Mouse (Mus musculus) cerebellum, adult 11 months (tissue): ENCODE measurements at regions not wholly inside any gene's neighbourhood (a gene's known extent, or its start where the extent isn't known, plus 50 kb on each side); places are given as distances from the start of the nearest gene placed in this dataset.
"Not testable (repeated sequence)": the region's sequence is repeated elsewhere in the genome, so short reads cannot be mapped to it uniquely, and the experiment has no call there.

Source experiments
- DNase-seq: peaks from one replicate; pipeline ENCODE4 v3.0.0; 2022

DNA sequence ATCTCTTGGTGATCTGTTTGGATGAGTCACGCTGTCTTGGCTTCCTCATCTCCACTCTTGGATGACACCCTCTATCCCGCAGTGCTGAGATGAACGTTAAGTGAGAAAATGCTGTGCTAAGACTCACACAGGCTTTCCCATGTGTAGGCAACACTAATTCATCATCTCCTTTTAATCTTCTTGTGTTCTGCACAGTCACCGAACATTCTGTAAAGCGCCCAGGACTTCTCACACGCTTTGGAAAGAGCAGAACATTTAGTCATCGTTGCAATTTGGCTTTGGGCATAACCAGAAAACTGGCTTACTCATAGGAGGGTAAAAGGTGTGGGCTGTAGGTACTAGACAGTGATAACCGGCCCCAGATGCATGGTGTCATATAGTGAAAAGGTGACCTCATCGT is 94.9 kb downstream of the Plppr4 start:
- no peak for DNase-seq

DNA sequence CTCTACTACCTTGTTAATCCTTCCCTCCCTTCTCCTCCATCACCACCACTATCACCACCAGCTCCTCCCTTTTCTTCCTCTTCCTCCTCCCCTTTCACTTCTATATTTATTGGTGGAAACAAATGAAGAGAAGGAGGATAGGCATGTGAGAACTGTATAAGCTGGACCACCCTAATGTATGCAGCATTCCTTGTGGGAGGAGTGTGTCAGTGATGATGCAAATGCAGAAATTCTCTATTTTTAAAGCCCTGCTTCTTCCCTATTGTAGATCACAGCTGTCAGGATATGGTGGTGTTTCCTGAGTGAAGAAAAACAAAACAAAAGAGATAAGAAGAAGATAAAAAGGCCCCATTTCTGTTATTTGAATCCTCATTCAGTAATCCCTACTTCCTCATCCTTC is 112.8 kb downstream of the Plppr4 start:
- DNase-seq = no peak

DNA sequence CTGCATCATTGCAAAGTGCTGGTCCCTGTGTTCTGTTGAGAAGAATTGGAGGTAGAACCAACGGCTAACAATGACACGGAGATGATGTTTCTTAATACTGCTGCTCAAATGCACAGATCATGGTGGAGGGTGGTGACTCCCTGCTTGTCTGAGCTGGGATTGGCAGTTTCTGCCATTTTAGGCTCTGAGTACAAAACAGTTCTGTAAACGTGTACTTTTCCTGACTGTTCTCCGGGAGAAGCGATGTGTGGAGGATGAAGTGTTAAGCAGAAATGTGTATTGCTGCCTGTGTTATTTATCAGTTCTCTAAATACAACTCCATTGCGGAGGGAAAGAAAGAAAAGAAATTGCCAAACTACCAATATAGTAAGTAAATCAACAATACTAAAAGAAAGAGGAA is 118.9 kb downstream of the Plppr4 start:
- DNase-seq = no peak

DNA sequence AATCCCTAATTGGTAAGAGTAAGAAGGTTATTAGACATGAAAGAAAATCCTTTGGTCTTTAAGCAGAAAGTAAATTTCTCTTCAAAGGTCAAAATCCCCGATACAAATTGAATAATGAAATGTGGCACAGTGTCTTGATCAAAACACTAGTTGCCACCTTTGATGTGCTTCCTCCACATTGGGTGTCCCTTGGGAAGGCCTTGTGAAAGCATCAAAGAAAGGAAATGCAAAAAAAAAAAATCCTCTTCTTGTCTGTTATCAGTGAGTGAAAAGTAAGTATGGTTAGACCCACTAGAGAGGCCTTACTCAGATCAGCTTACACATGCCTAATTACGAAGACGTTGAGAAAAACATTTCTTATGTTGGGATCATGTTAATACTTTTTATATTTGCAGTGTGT is 134.1 kb downstream of the Plppr4 start:
- DNase-seq = no peak

DNA sequence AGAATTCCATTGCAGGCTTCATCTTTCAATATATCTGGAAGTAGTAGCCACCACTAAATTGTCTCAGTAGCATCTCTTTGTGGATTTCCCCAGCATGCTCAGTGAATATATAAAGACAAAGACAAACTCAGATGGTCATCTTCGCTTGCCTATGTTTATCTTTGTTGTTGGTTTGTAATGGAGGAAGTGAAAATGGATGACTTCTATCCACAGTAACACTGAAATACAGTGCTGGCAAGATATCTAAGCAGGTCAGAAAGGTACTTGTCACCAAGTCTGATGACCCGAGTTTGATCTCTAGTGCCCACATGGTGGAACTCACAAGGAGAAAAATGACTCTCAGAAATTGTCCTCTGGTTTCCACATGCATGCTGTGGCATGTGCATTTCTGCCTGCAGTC is 135.6 kb downstream of the Plppr4 start:
- DNase-seq = no peak

DNA sequence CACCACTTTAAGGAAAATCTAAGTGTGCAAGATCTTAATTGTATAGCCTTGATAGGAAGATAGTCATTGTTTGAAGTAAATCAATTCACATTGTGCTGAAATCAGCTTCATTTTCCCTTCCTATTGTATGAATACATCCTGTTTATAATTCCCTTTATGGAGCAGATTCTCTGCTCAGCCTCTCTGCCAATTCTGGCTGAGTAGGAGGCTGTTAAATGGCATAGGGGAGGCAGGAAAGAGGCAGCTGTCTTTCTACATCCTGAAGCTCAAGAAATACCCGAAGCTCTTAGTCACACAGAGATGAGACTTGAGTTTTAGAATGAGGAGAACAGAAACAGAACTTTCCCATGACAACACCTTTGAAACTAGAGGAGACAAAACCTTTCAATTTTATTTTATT is 142.7 kb downstream of the Plppr4 start:
- no peak for DNase-seq

DNA sequence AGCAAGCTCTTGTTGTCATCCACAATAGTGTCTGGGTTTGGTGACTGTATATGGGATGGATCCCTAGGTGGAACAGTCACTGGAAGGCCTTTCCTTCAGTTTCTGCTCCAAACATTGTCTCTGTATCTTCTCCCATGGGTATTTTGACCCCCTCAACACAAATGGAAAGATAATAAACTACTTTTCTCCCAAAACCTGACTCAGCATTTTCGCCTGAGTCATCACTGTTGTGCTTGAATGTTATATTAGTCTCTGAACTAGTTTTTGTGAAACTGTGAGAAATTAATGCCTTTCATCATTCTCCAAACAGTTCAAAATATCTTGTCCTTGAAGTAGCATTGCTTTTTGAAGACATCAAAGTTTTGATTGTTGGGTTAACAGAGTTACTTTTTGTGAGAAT is 168.8 kb downstream of the Plppr4 start:
- no peak for DNase-seq

DNA sequence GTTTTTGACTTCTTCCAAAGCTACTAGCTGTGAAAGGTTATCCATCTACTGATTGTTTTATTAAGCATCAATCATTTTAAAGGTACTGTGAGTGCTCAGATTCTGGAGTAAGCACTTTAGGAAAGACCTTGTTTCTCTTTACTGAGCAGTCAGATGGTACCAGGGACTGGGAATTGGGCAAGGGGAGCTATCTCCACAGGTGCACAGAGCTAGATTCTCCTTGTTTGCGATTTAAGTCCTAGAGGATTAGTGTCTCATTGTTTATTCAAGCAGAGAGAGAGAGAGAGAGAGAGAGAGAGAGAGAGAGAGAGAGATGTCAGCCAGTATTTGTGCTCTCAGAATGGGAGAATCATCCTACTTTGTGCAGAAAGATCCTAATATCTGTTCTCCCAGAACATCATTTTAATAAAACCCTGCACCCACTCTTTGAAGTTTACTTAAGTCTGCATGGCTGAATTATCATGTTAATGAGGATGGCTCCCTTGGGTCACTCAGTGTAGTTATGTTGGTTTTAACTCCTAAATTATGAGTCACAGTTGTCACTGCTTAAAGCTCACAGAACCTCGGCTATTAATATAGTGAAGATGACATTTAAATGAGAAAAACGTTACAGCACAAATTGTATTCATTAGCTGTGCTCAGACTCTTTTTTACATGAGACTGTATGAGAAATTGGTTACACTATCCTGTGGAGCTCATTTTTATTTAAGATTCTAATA is 171.7 kb downstream of the Plppr4 start:
- no peak for DNase-seq

DNA sequence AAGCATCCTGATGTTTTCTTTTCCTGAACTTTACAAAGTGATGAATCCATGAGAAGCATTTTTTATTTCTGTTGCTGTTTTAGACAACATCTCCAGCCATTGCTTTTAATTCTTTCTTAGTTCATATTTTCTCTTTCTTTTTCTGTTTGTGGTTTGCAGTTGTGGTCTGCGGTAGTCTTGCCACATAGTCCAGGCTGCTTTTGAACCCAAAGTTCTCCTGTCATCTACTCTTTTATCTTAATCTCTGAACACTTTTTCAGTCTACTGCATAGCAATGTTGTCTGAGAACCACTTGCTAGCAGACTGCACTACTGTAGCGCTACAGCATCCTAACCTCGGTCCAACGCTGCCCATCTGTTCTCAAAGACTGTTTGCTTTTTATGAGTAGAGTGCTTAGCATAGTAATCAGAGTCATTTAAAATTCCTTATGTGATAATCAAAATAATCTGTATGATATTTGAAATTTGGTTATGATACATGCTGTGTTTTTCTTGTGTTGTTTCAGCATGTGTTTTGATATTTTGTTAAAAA is 177.0 kb downstream of the Plppr4 start:
- DNase-seq = no peak

DNA sequence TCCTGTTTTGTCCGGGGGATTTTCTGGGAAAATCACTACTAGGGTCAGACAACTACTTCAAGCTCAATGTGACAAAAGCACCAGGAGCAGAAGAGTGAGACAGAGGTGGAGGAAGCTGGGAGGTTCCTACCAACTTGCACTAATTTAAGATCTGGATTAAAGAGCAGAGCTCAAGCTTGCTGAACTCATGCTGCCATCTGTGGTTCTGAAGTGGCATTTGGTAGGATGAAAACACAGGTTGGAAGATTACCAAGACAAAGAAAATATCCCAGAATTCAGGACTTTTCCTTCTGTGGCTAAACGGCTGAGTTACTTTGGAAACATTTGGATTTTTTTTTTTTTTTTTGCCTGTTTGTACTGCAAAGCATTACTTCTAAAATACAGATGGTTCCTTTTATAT is 190.9 kb downstream of the Plppr4 start:
- DNase-seq = no peak

DNA sequence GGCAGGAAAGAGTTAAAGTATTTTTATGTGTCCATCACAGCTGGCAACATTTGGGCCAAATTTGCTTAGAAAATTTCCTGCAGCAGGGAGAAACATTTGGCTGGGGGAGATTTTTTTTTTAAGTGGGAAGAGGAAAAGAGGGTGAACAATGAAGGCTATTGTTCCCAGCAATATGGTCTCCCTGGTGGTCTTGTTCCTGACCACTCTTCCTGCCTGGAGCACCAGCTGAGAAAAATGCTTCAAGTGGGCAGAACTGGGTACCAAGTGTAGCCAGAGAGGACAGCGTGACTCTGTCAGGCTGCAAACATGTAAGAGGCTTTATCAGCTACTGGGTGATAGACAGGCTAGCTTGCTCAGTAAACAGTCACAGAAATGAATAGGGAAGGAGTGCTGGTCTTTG is 194.3 kb upstream of the Palmd start:
- DNase-seq = no peak

DNA sequence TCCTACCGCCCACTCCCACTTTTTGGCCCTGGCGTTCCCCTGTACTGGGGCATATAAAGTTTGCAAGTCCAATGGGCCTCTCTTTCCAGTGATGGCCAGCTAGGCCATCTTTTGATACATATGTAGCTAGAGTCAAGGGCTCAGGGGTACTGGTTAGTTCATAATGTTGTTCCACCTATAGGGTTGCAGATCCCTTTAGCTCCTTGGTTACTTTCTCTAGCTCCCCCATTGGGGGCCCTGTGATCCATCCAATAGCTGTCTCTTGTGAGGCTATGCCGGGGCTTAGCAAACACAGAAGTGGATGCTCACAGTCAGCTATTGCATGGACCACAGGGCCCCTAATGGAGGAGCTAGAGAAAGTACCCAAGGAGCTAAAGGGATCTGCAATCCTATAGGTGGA is 191.9 kb upstream of the Palmd start:
- DNase-seq = not testable (repeated sequence)

DNA sequence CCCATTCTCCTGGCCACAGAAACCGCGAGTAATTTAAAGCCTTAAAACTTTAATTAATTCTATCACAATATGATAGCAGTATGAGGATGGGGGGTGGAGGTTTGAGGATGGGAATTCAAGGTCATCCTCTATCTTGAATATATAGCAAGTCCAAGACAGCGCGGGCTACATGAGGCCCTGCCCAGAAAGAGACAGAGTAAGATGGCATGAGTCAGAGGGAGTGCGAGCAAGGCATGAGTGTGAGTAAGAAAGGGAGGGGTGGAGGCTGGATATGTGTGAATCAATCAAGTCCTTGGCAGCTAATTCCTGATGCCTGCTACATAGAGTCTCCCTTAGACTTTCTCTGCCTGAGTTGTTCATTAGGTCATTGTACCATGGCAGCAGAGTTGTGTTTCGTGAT is 186.5 kb upstream of the Palmd start:
- DNase-seq = no peak

DNA sequence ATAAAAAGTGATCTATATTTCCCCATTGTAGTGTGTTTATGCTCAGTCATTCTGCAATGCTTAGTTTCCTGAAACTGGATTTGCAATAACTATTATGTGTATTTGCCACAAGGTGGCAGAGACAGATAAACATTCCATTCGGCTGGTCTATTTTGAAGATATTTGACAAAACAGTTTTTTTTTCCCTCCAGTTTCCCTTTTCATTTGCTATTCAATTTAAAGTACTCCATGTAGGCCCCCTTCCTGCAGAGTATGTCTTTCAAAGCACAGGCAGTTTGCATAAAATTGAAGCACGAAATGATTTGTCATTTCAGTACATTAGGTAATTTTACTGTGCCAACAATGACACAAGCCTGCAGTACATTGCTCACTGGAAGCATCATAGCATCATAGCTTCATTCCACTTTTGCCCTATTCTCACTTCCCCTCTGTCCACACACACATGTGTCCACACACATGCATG is 184.3 kb upstream of the Palmd start:
- DNase-seq = no peak

DNA sequence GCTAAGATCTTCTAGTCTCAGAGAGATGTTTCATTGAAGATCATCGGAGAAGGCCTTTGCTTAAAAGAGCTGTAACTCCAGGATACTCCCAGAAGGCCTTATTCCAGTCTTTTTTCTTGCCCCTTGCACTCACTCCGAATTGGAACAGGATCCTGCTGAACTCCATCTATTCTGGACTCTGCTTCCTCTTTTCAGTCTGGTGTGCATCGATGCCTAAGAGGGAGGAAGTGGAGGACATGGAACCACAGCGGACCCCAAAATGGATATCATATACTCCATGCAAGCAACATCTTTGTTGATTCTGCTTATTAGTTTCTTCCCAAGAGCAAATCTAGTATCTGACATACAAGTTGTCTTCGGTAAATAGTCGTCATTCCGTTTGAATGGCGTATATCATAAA is 183.6 kb upstream of the Palmd start:
- no peak for DNase-seq

DNA sequence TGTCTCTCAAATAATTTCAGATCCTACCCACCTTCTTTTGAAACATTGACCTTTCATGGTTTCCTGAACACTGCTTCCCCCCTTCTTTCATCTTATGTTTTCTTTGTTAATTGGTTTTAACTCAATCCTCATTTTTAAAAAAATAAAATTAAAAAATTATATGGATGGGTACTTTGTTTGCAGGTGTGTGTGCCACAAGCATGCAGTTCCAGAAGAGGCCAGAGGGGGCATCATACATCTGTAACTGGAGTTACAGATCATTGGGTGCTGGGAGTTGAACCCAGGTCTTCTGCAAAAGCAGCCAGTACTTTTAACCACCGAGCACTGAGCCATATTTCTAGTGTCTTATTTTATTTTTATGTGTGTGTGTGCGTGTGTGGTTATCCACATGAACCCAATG is 178.6 kb upstream of the Palmd start:
- no peak for DNase-seq

DNA sequence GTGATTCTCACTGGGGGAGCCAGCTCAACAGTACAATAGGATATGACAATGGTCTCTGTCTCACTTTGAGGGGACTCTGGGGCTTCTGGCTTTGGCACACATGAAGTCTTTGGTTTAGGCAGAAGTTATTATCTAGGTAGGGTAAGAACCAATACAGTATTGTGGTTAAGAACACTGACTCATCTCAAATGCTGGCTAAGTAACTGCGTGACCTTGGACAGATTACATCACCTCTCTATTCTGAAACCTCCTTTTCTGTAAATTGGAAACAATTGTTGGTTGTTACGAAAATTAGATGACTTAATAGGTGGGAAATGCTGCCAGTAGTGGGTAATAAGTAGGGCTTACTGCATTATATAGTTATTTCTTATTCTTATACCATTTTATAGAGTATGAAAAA is 171.0 kb upstream of the Palmd start:
- DNase-seq = no peak

DNA sequence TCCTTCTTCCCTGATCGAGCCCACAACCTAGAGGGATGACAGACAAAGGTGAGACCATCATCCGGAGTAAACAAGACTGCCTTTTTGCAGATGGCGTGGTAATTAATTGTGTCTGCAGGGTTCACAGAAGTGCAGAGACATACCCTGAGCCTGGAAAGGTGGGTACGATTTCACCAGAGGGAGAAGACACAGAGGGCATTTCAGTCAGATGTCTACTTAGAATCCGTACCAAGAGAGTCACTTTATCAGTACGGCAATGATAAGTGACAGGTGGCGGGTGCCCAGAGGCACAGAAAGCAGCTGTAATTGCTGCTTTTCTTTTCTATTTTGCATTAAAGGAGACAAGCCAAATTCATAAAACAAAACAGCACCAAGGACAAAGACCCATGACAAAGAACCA is 169.9 kb upstream of the Palmd start:
- DNase-seq = no peak

DNA sequence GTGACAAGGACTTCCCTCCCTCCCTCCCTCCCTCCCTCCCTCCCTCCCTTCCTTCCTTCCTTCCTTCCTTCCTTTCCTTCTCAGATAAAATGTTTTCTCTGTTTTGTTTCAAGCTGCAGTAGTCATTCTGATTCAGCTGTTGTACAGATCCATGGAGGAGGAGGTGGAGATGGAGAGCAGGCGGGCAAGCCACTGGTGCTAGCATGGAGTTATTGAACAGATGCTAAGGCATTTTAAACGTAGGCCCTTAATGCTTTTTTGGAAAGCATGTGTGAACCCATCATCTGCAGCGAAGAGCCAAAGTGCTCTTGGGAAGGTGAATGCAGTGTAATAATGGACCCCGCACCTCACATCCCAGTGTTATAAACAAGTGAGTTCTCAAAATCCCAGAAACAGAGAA is 164.1 kb upstream of the Palmd start:
- no peak for DNase-seq

DNA sequence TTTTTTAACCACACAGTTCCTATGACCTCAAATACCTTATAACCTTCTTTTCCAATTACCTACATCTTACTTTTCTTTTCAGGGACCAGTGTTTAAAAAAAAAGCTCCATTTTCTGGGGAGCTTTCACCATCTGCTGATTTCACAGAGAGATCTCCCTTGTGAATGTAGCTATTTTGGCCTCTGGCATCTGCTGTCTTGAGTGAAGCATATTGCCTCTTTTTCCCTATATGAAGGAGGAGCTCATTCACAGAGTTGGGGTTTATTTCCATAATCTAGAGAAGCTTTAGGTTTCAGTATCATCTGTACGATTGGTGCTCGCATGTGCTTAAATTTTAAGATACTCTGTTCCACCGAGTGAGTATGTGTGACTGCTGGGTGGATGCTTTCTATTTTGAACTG is 153.4 kb upstream of the Palmd start:
- no peak for DNase-seq

DNA sequence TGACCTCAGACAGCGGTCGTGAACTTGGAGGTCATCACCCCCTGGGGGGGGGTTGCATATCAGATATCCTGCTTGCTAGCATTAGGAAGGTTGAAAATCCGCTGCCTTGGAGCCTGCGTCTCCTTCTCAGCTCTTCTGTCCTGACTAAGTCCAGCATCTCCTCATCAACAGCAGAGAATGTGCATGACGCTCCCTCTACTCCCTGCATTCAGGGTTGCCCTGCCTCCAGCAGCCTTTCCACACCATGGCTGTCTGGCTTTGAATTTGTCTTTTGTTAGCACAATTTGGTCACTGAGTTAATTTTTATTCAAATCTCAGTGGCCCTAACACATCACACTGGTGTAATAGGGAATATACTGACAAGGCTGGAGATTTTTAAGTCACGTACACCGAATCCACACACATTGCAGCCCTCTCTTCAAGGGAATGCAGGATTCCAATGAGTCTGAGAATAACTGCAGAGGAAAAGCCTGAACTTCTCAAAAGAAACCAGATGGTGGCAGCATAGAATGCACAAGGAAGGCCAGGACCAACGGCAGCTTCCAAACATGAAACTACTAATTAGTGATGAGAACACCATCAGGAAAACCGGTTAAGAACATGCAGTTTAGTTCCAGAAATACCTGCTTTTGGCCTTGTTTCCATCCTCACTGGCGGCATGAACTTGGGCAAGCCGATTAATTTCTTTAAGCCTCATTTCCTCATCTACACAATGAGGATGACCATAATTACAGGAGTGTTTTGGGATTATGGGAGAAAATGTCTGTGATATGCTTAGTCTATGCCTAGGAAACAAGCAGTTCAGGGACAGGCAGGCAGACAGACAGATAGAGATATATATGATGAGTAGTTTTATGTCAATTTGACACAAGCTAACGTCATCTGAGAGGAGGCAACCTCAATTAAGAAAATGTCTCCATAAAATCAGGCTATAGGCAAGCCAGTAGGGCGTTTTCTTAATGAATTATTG is 151.6 kb upstream of the Palmd start:
- peak; percentile 7 for DNase-seq

DNA sequence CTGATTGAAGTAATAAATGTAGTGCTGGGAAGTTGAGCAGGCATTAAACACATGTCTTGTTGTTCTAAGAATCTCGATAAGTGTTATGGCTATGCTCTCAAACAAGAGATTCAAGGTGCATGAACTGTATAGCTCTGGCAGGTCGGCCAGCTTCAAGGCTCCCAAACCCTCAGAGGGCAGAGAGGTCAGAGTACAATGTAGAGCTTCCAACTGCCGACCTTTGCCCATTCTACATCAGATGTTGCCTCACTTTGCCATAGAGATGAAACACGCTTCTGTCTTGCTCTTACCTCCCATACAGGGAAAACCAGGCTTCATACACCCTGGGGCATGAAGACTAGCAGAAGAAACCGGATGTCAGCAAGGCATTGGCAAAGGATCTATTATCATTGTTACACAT is 150.8 kb upstream of the Palmd start:
- no peak for DNase-seq

DNA sequence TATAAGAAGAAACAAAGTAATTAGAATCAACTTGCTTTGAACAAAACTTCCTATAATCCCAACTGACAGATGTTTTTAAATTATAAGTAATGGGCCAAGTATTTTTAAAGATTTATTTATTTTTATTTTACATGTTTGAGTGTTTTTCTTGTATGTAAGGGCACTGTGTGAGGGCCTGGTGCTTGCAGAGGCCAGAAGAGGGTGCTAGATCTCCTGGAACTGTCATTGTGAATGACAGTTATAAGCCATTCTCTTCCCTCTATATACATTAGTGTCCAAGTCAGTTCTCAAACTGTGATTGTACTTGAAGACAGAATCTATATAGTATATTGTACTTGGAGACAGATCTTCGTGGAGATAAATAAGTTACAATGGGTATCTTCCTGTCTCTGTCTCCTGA is 149.1 kb upstream of the Palmd start:
- no peak for DNase-seq

DNA sequence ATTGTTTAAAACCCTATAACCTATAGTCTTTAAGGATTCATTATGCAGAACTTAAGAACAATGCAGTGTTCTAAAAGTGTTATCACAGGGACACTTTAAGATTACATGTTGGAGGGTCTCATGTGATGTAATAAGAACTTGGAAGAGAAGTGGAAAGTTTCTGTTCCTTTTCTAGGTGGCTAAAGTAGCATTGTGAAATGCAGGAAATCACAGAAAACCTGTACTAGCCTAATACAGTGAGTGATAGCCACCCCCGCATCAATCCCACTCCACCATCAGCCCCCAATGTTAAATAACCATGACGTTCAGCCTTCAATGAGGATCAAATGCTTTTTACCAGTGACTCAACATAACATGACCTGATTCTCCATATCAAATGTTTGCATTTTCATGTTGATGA is 147.4 kb upstream of the Palmd start:
- DNase-seq = no peak
